Mouse (Mus musculus): ENCODE results near the gene Tlcd1.
"Not testable (repeated sequence)": the region's sequence is repeated elsewhere in the genome, so short reads cannot be mapped to it uniquely, and the experiment has no call there.

Gene Tlcd1

GRCm38 (mm10) chr11:78177903-78178858, 1.7 kb downstream of the Tlcd1 start:
- peak; percentile 81 to 95 for DNase-seq (ENCODE audit: low spot score in 2 of 2)

- DNase-seq (ENCODE audit: low spot score in 2 of 2): peak in 1 of 2 experiments; percentile 53
Measured at GRCm38 (mm10) chr11:78178859-78179437, 2.4 kb downstream of the Tlcd1 start.

GRCm38 (mm10) chr11:78179438-78179999, 3.0 kb downstream of the Tlcd1 start:
- no peak for DNase-seq (ENCODE audit: low spot score in 2 of 2)

- no peak for DNase-seq (ENCODE audit: low spot score in 2 of 2)
Measured at GRCm38 (mm10) chr11:78180081-78180761, 3.7 kb downstream of the Tlcd1 start.

GRCm38 (mm10) chr11:78181830-78182357, 5.4 kb downstream of the Tlcd1 start:
- no peak for DNase-seq (ENCODE audit: low spot score in 2 of 2)

- DNase-seq (ENCODE audit: low spot score in 2 of 2): no peak
Measured at GRCm38 (mm10) chr11:78182450-78182849, 5.9 kb downstream of the Tlcd1 start.

GRCm38 (mm10) chr11:78182961-78183844, 6.7 kb downstream of the Tlcd1 start, which contains the start of gene Rpl23a:
Gene Rpl23a, minus strand, starts transcription at chr11:78183584.
- DNase-seq (ENCODE audit: low spot score in 2 of 2): peak; percentile 88 to 93

- no peak for DNase-seq (ENCODE audit: low spot score in 2 of 2)
Measured at GRCm38 (mm10) chr11:78183884-78184514, 7.5 kb downstream of the Tlcd1 start.

GRCm38 (mm10) chr11:78184702-78185101, 8.2 kb downstream of the Tlcd1 start:
- not testable (repeated sequence) for DNase-seq (ENCODE audit: low spot score in 2 of 2)

GRCm38 (mm10) chr11:78188331-78189233, 12.1 kb downstream of the Tlcd1 start, which contains the start of gene Rab34:
Gene Rab34, plus strand, starts transcription at chr11:78188430.
- DNase-seq (ENCODE audit: low spot score in 2 of 2): peak in 1 of 2 experiments; percentile 51

GRCm38 (mm10) chr11:78189234-78190040, 12.9 kb downstream of the Tlcd1 start:
- peak in 1 of 2 experiments; percentile 67 for DNase-seq (ENCODE audit: low spot score in 2 of 2)

GRCm38 (mm10) chr11:78190041-78190440, 13.5 kb downstream of the Tlcd1 start:
- DNase-seq (ENCODE audit: low spot score in 2 of 2): no peak

- DNase-seq (ENCODE audit: low spot score in 2 of 2): no peak
Measured at GRCm38 (mm10) chr11:78193113-78193512, 16.6 kb downstream of the Tlcd1 start, which contains the start of gene Proca1. Gene Proca1, plus strand, starts transcription at chr11:78193392.

- DNase-seq (ENCODE audit: low spot score in 2 of 2): peak in 1 of 2 experiments; percentile 34
Measured at GRCm38 (mm10) chr11:78194411-78195100, 18.0 kb downstream of the Tlcd1 start.

GRCm38 (mm10) chr11:78195101-78195863, 18.8 kb downstream of the Tlcd1 start:
- DNase-seq (ENCODE audit: low spot score in 2 of 2): no peak

GRCm38 (mm10) chr11:78202372-78202771, 25.9 kb downstream of the Tlcd1 start:
- no peak for DNase-seq (ENCODE audit: low spot score in 2 of 2)

GRCm38 (mm10) chr11:78204287-78204686, 27.8 kb downstream of the Tlcd1 start:
- DNase-seq (ENCODE audit: low spot score in 2 of 2): no peak
